8 mouse cellular contexts compared by ENCODE assay signal in the genomic region with DNA sequence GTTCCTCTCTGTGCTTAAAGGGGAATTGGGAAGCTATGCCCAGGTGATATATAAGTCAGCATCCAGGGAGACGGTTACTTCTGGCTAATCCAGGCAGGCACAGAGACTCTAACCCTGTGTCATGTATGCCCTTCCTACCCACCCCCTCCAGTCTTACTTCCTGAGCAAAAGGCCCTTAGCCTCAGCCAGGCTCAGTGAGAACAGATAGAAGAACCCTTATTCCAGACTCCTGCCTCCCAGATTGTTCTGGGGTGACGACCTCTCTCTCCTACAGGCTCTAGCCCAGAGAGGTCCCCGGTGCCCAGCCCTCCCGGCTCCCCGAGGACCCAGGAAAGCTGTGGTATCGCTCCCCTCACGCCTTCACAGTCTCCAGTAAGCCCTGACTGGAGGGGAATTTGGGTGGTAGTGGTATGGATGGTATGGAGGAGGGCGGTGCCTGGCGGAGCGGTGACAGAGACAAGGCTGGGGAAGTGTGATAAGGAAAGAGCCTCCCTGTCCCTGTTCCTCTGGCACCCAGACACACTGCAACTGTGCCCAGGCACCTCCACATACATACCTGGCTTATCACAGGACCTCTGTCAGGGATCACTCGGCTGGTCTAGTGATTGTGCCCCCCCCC. TPM values are rescaled to one million over a fixed set of nuclear protein-coding genes. Genes with fewer than 3 reads are reported as not detected.
A peak's percentile ranks its signal among the peaks of the same experiment; 100 is the strongest.
DNase-seq lines count a peak whose midpoint lies in the region; ATAC-seq and TF ChIP-seq lines count a peak whose summit lies in the region.

No protein-coding gene starts in this region.

- H3K9ac ChIP-seq in embryonic facial prominence, embryonic 12.5 days = no peak overlapping the region
- H3K9ac ChIP-seq in kidney, embryonic 16.5 days (replicated peaks; ENCODE audit: low read length) = no peak overlapping the region

- TF ChIP-seq CTCF in lung, adult 2 months (IDR thresholded peaks at IDR 0.05; ENCODE audit: insufficient read depth, low read length) = no peak

- no peak overlapping the region for H3K4me2 ChIP-seq in embryonic facial prominence, embryonic 12.5 days (replicated peaks)
- no peak overlapping the region for H3K4me2 ChIP-seq in kidney, embryonic 16.5 days (replicated peaks; ENCODE audit: low read depth, low read length)

- TF ChIP-seq POLR2A in lung, adult 2 months (IDR thresholded peaks at IDR 0.05; ENCODE audit: borderline replicate concordance, extremely low read depth, low read depth, low read length) = no peak

- peak; percentile 3 for DNase-seq in lung, adult 2 months
- DNase-seq in lung, postnatal 10 days = no peak
- DNase-seq in spleen, postnatal 14 days (ENCODE audit: low spot score in 2 of 2) = peak; percentile 43 to 50
- no peak for DNase-seq in embryo, embryonic 11 days
- DNase-seq in cerebellum, adult 11 months = no peak

- no peaks in the 10 kb centered on the region for H3K9me3 ChIP-seq in embryonic facial prominence, embryonic 12.5 days
- H3K9me3 ChIP-seq in kidney, embryonic 16.5 days (ENCODE audit: low read length) = no peaks in the 10 kb centered on the region

- 0 out of 2 replicates have a peak, but pooled peaks have one; percentile 23 for ATAC-seq in embryonic facial prominence, embryonic 12.5 days (ENCODE audit: insufficient number of reproducible peaks, insufficient read depth, low FRiP score, low TSS enrichment)
- ATAC-seq in kidney, embryonic 16.5 days (ENCODE audit: low FRiP score, low TSS enrichment) = peak; percentile 17; the same call in 1 of the 2 replicates
- ATAC-seq in cerebellum, adult (ENCODE audit: insufficient number of reproducible peaks, low FRiP score, low TSS enrichment) = no peak

- no peak overlapping the region for H3K4me3 ChIP-seq in lung, adult 2 months (replicated peaks; ENCODE audit: extremely low read depth, low read depth, low read length)
- H3K4me3 ChIP-seq in embryonic facial prominence, embryonic 12.5 days = no peak overlapping the region
- H3K4me3 ChIP-seq in kidney, embryonic 16.5 days (ENCODE audit: low read length) = no peak overlapping the region

- 51% methylated on average over 11 of the region's 11 CpGs for WGBS in lung, adult 2 months
- 68% methylated on average over 11 of the region's 11 CpGs for WGBS in embryonic facial prominence, embryonic 12.5 days
- WGBS in kidney, embryonic 16.5 days = 71% methylated on average over 11 of the region's 11 CpGs

- peaks cover 64% of the 10 kb centered on the region for H3K36me3 ChIP-seq in embryonic facial prominence, embryonic 12.5 days
- peaks cover 13% of the 10 kb centered on the region; the same call in 1 of the 2 replicates for H3K36me3 ChIP-seq in kidney, embryonic 16.5 days (ENCODE audit: insufficient read depth, low read length)

- H3K27ac ChIP-seq in embryonic facial prominence, embryonic 12.5 days = no peak overlapping the region
- no peak overlapping the region for H3K27ac ChIP-seq in kidney, embryonic 16.5 days (ENCODE audit: low read length)

- no peaks in the 10 kb centered on the region for H3K27me3 ChIP-seq in embryonic facial prominence, embryonic 12.5 days
- no peaks in the 10 kb centered on the region for H3K27me3 ChIP-seq in kidney, embryonic 16.5 days (ENCODE audit: insufficient read depth, low read length)

- H3K4me1 ChIP-seq in lung, adult 2 months (ENCODE audit: control insufficient read depth, insufficient read depth, low read length) = peaks cover 16% of the 10 kb centered on the region
- peaks cover 15% of the 10 kb centered on the region for H3K4me1 ChIP-seq in embryonic facial prominence, embryonic 12.5 days
- peaks cover 14% of the 10 kb centered on the region for H3K4me1 ChIP-seq in kidney, embryonic 16.5 days (ENCODE audit: insufficient read depth, low read length)

RNA-seq across cellular contexts. Expression of a gene that starts 2.3 kb away (rescaled TPM):
- not detected in 2 replicates for polyA plus RNA-seq in lung, adult 2 months (2012; rRNA removed)
- not detected in 2 replicates for polyA plus RNA-seq in embryonic facial prominence, embryonic 12.5 days (2016; fragmentation: Nextera tagmentation; extraction: Ambion mirVana)
- polyA plus RNA-seq in kidney, embryonic 16.5 days (2015; fragmentation: Nextera tagmentation; extraction: Ambion mirVana) = not detected in 2 replicates

RNA-seq across cellular contexts. Expression of a gene that starts 8.6 kb away (rescaled TPM):
- 56.2 and 58.3 TPM in 2 replicates for polyA plus RNA-seq in lung, adult 2 months (2012; rRNA removed)
- 15.9 and 17.7 TPM in 2 replicates for polyA plus RNA-seq in embryonic facial prominence, embryonic 12.5 days (2016; fragmentation: Nextera tagmentation; extraction: Ambion mirVana)
- polyA plus RNA-seq in kidney, embryonic 16.5 days (2015; fragmentation: Nextera tagmentation; extraction: Ambion mirVana) = 22.2 and 23.7 TPM in 2 replicates

RNA-seq across cellular contexts. Expression of a gene that starts 24.3 kb away (rescaled TPM):
- 67.6 and 76.4 TPM in 2 replicates for polyA plus RNA-seq in lung, adult 2 months (2012; rRNA removed)
- polyA plus RNA-seq in embryonic facial prominence, embryonic 12.5 days (2016; fragmentation: Nextera tagmentation; extraction: Ambion mirVana) = 74.1 and 79.5 TPM in 2 replicates
- 98.2 and 101 TPM in 2 replicates for polyA plus RNA-seq in kidney, embryonic 16.5 days (2015; fragmentation: Nextera tagmentation; extraction: Ambion mirVana)

RNA-seq across cellular contexts. Expression of a gene that starts 44.2 kb away (rescaled TPM):
- 131 and 138 TPM in 2 replicates for polyA plus RNA-seq in lung, adult 2 months (2012; rRNA removed)
- 12.6 and 14.8 TPM in 2 replicates for polyA plus RNA-seq in embryonic facial prominence, embryonic 12.5 days (2016; fragmentation: Nextera tagmentation; extraction: Ambion mirVana)
- 9.7 and 10.1 TPM in 2 replicates for polyA plus RNA-seq in kidney, embryonic 16.5 days (2015; fragmentation: Nextera tagmentation; extraction: Ambion mirVana)

RNA-seq across cellular contexts. Expression of a gene that starts 49.1 kb away (rescaled TPM):
- polyA plus RNA-seq in lung, adult 2 months (2012; rRNA removed) = 14.7 and 18.5 TPM in 2 replicates
- 0.08 and 0.11 TPM in 2 replicates for polyA plus RNA-seq in embryonic facial prominence, embryonic 12.5 days (2016; fragmentation: Nextera tagmentation; extraction: Ambion mirVana)
- 0.29 and 0.46 TPM in 2 replicates for polyA plus RNA-seq in kidney, embryonic 16.5 days (2015; fragmentation: Nextera tagmentation; extraction: Ambion mirVana)

Comparison
In these comparisons a context has a peak if more than half of its experiments do, and no peak if none do; other contexts are left out.
1. DNase-seq: peak in lung, adult 2 months (single experiment) and spleen, postnatal 14 days (2 of 2); none in lung, postnatal 10 days (single experiment), embryo, embryonic 11 days (single experiment) and cerebellum, adult 11 months (single experiment).